Mouse (Mus musculus) testis, adult 2 months (tissue): Measurements from ENCODE around the gene H2-T3.

Experiments used
- CTCF ChIP-seq: fragments of 200-500 bp; IDR thresholded peaks from 2 replicates; pipeline ENCODE4 v1.5.1; 2012; ENCODE audit warnings: low read depth, mild to moderate bottlenecking, inconsistent platforms, low read length, moderate library complexity; ENCODE audit not compliant: control insufficient read depth, insufficient read depth, insufficient replicate concordance
- POLR2A ChIP-seq: fragments of 200-500 bp; IDR thresholded peaks from 2 replicates; pipeline ENCODE4 v1.6.1; 2012; ENCODE audit warnings: low read depth, mild to moderate bottlenecking, inconsistent platforms, low read length, moderate library complexity; ENCODE audit not compliant: control insufficient read depth

DNA sequence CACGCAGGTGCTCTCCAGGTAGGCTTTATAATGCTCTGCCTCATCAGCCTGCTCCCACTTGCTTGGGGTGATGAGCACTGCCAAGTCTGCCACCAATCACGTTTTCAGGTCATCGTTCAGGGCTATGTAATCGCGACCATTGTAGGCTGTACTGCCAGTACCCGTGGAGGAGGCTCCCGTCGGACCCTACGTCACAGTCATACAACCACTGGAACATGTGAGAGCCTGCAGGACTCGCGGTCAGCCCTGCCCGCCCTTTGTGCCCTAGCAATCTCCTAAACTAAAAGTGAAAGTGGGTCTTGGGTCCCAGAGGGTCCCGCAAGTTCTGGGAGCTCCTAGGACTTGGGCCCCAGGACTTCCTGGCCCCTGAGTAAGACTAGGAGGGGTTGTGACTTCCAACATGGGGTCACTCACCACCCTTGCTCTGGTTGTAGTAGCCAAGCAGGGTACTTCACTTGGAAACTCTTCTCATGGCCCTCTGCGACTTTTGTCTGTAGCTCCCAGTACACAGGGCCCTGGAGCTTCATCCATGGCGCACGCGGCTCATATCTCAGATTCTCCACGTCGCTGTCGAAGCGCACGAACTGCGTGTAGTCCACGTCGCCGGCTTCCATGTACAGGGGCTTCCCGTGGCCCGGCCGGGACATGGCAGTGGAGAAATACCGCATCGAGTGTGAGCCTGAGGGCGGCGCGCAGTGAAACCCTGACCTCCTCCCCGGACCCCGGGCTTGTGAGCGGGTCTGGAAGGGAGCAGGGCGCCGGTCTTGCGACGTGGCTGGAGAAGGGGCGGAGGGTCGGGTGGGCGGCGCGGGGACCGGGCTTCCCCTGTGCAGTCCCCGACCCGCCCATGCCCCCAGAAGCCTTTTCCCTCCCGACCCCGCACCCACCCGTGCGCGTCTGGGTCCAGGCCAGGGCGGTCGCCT, 28.7 kb downstream of the H2-T3 start:
- TF ChIP-seq CTCF (no peak), POLR2A (no peak)
